Mouse (Mus musculus): ENCODE results near the gene Drc1. TPM values are rescaled to one million over a fixed set of nuclear protein-coding genes. Genes with fewer than 3 reads are reported as not detected.

Gene Drc1
- total and polyA plus RNA-seq, 2 experiments from 2014 or later: 5.9 to 11.2 TPM

DNA sequence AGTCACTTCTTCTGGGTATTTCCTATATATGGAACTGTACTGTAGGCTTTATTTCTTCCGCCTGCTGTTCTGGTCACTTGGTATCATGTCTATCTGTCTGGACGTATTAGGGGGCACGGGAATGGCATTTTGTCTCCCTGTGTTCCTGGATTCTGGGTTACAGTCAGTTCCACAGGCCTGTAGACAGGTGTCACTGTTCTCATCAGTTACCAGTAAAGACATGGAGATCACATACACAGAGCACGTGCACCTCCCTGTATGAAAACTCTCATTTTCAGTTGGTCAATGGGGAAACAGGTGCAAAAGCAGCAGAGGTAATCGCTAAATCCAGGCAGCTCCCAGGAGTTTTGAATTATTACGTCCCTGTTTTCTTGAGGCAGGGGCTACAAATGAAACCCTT lies 106.5 kb downstream of the Drc1 start:
- H3K27me3 ChIP-seq (ENCODE audit: insufficient read depth, low read length): no peaks in the 10 kb centered on the region
- 74% methylated on average over 6 of the region's 6 CpGs for WGBS
- H3K4me1 ChIP-seq (ENCODE audit: insufficient read depth, low read length): no peaks in the 10 kb centered on the region
- TF ChIP-seq CTCF (IDR thresholded peaks at IDR 0.05): peak; percentile 79
- H3K9me3 ChIP-seq (ENCODE audit: low read length): no peaks in the 10 kb centered on the region
- H3K36me3 ChIP-seq (ENCODE audit: insufficient read depth, low read length): no peaks in the 10 kb centered on the region
- peak; percentile 51 for DNase-seq (ENCODE audit: low spot score)
- no peak overlapping the region for H3K4me2 ChIP-seq (ENCODE audit: low read depth, low read length, poor library complexity, severe bottlenecking)
- H3K27ac ChIP-seq (ENCODE audit: low read depth, low read length): no peak overlapping the region
- ATAC-seq (ENCODE audit: low FRiP score): no peak
- no peak overlapping the region for H3K4me3 ChIP-seq (ENCODE audit: low read depth, low read length)
- no peak overlapping the region for H3K9ac ChIP-seq (replicated peaks; ENCODE audit: low read length, poor library complexity, severe bottlenecking)

DNA sequence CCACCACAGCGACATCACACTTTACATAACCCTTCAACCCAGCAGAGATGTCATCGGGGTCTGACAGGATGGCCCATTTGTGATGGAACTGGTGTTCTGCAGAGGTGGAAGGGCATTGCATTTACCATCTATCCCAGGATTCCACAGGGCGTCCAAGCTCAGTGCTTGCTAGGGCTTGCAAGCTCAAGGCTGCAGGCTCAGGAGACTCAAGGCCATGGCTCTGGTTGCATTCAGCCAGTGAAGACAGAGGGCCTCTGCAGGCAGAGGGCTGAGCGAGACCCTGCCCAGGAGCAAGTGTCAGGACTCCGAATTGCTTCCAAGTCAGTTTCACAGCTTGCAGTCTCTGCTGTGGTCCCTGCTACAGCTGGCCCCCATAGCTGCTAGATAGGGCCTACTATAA lies 108.6 kb downstream of the Drc1 start:
- no peaks in the 10 kb centered on the region for H3K27me3 ChIP-seq (ENCODE audit: insufficient read depth, low read length)

DNA sequence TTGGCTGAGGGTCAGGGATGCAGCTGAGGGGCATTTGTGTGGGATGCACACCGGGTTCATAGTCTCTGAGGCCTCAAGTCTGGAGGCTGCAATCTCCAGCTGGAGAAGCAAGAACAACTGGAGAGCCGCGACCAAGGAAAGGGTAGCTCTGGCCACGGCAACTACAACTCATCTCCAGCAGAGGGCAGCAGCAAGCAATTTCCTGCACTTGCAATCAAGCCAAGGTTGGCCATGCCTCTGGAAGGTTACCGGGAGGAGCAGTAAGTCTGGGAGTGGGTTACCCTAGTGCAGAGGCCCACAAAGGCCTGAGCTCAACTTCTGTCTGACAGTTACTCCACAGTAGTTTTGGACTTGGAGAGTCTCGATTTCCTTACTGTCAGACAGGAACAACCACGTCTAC lies 110.3 kb downstream of the Drc1 start:
- ATAC-seq (ENCODE audit: low FRiP score) (no peak), DNase-seq (ENCODE audit: low spot score) (peak; percentile 77)
- Histone ChIP-seq H3K4me3 (ENCODE audit: low read depth, low read length) (no peak overlapping the region), H3K9me3 (ENCODE audit: low read length) (no peaks in the 10 kb centered on the region), H3K4me2 (ENCODE audit: low read depth, low read length, poor library complexity, severe bottlenecking) (no peak overlapping the region), H3K27ac (ENCODE audit: low read depth, low read length) (no peak overlapping the region), H3K36me3 (ENCODE audit: insufficient read depth, low read length) (no peaks in the 10 kb centered on the region), H3K27me3 (ENCODE audit: insufficient read depth, low read length) (no peaks in the 10 kb centered on the region), H3K4me1 (ENCODE audit: insufficient read depth, low read length) (no peaks in the 10 kb centered on the region), H3K9ac (replicated peaks; ENCODE audit: low read length, poor library complexity, severe bottlenecking) (no peak overlapping the region)
- peak; percentile 92 for TF ChIP-seq CTCF (IDR thresholded peaks at IDR 0.05)
- WGBS: 33% methylated on average over 7 of the region's 7 CpGs

More for the DNA sequence above, 108.6 kb downstream of the Drc1 start:
- H3K27ac ChIP-seq (ENCODE audit: low read depth, low read length): no peak overlapping the region
- DNase-seq (ENCODE audit: low spot score) (no peak), ATAC-seq (ENCODE audit: low FRiP score) (no peak)
- H3K36me3 ChIP-seq (ENCODE audit: insufficient read depth, low read length): no peaks in the 10 kb centered on the region
- no peaks in the 10 kb centered on the region for H3K9me3 ChIP-seq (ENCODE audit: low read length)
- no peak for TF ChIP-seq CTCF (IDR thresholded peaks at IDR 0.05)
- no peaks in the 10 kb centered on the region for H3K4me1 ChIP-seq (ENCODE audit: insufficient read depth, low read length)
- WGBS: 86% methylated on average over 5 of the region's 5 CpGs
- no peak overlapping the region for H3K4me2 ChIP-seq (ENCODE audit: low read depth, low read length, poor library complexity, severe bottlenecking)
- H3K4me3 ChIP-seq (ENCODE audit: low read depth, low read length): no peak overlapping the region
- H3K9ac ChIP-seq (replicated peaks; ENCODE audit: low read length, poor library complexity, severe bottlenecking): no peak overlapping the region

DNA sequence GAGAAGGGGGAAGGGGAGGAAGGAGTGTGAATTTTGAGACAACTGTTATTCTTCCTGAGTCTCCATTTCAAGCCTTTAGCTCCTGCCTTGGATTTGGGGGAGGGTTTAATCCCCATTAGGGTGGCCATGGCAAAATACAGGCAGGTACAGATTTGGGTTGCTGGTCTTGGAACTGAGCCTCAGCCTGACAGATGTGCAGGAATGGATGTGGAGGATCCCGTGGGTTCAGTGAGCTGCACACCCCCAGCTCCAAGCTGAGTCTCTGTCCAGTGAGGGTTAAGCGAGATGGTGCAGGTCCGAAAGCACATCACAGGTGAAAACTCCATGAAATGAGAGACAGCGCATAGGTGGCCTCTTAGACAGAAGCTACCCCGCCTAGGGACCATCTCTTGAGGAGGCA lies 119.3 kb downstream of the Drc1 start:
- Histone ChIP-seq H3K9me3 (ENCODE audit: low read length) (no peaks in the 10 kb centered on the region), H3K9ac (replicated peaks; ENCODE audit: low read length, poor library complexity, severe bottlenecking) (no peak overlapping the region), H3K27ac (ENCODE audit: low read depth, low read length) (no peak overlapping the region), H3K36me3 (ENCODE audit: insufficient read depth, low read length) (no peaks in the 10 kb centered on the region), H3K27me3 (ENCODE audit: insufficient read depth, low read length) (no peaks in the 10 kb centered on the region), H3K4me1 (ENCODE audit: insufficient read depth, low read length) (no peaks in the 10 kb centered on the region), H3K4me2 (ENCODE audit: low read depth, low read length, poor library complexity, severe bottlenecking) (no peak overlapping the region), H3K4me3 (ENCODE audit: low read depth, low read length) (no peak overlapping the region)
- no peak for TF ChIP-seq CTCF (IDR thresholded peaks at IDR 0.05)
- 79% methylated on average over 5 of the region's 5 CpGs for WGBS
- no peak for ATAC-seq (ENCODE audit: low FRiP score)
- DNase-seq (ENCODE audit: low spot score): no peak

DNA sequence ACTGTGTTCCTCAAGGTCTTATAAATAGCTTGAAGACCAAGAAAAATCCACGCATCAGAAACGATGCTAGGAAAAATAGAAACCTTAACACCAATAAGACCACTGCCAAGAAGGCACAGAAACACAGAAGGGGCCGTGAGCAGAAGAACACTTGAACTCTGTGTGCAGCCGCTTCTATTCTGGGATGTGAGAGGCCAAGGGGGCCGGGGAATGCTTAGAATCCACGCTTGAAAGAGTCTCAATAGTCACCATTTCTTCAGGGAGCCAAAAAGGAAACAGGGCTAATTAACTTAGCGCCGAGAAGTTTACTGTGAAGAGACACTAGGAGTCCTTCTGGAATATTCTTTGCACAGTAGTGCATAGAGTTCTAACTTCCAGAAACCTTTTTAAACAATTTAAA lies 120.0 kb downstream of the Drc1 start:
- no peak overlapping the region for H3K9ac ChIP-seq (replicated peaks; ENCODE audit: low read length, poor library complexity, severe bottlenecking)
- peak; percentile 49 for DNase-seq (ENCODE audit: low spot score)
- no peaks in the 10 kb centered on the region for H3K9me3 ChIP-seq (ENCODE audit: low read length)
- no peaks in the 10 kb centered on the region for H3K4me1 ChIP-seq (ENCODE audit: insufficient read depth, low read length)
- no peak overlapping the region for H3K4me3 ChIP-seq (ENCODE audit: low read depth, low read length)
- no peak overlapping the region for H3K4me2 ChIP-seq (ENCODE audit: low read depth, low read length, poor library complexity, severe bottlenecking)
- H3K27me3 ChIP-seq (ENCODE audit: insufficient read depth, low read length): no peaks in the 10 kb centered on the region
- no peak for TF ChIP-seq CTCF (IDR thresholded peaks at IDR 0.05)
- WGBS: 17% methylated on average over 8 of the region's 8 CpGs
- ATAC-seq (ENCODE audit: low FRiP score): no peak
- H3K36me3 ChIP-seq (ENCODE audit: insufficient read depth, low read length): no peaks in the 10 kb centered on the region
- H3K27ac ChIP-seq (ENCODE audit: low read depth, low read length): no peak overlapping the region

DNA sequence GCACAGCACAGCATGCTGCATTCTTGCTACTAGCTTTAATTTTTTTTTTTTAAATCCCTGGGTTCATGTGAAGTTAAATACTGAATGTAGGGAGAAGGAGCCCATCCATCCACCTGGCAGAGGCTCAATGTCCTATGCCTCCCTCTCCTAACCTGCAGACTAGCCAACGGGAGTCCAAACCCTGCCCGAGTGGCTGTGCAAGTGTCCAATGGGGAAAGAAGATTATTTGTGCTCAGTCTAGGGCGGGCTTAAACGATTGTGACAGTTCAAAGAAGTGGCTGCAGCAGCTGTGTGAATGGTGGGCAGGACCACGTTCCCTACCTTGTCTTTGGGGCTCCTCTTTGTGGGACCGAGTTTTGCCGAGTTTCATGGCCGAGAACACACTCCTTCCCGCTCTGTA lies 125.7 kb downstream of the Drc1 start:
- DNase-seq (ENCODE audit: low spot score) (peak; percentile 35), ATAC-seq (ENCODE audit: low FRiP score) (peak; percentile 54; the same call in 1 of the 2 replicates)
- Histone ChIP-seq H3K27ac (ENCODE audit: low read depth, low read length) (no peak overlapping the region), H3K4me1 (ENCODE audit: insufficient read depth, low read length) (peaks cover 4% of the 10 kb centered on the region), H3K27me3 (ENCODE audit: insufficient read depth, low read length) (no peaks in the 10 kb centered on the region), H3K4me2 (ENCODE audit: low read depth, low read length, poor library complexity, severe bottlenecking) (no peak overlapping the region), H3K9me3 (ENCODE audit: low read length) (no peaks in the 10 kb centered on the region), H3K4me3 (ENCODE audit: low read depth, low read length) (no peak overlapping the region), H3K36me3 (ENCODE audit: insufficient read depth, low read length) (no peaks in the 10 kb centered on the region), H3K9ac (replicated peaks; ENCODE audit: low read length, poor library complexity, severe bottlenecking) (no peak overlapping the region)
- TF ChIP-seq CTCF (IDR thresholded peaks at IDR 0.05): no peak
- WGBS: 6% methylated on average over 9 of the region's 9 CpGs

Data from midbrain, postnatal 0 days (tissue).